Mouse (Mus musculus) testis, adult 2 months (tissue): ENCODE measurements around the gene Ppfibp1.

Experiments
- CTCF ChIP-seq: fragments of 200-500 bp; IDR thresholded peaks from 2 replicates; pipeline ENCODE4 v1.5.1; 2012; ENCODE audit warnings: low read depth, mild to moderate bottlenecking, inconsistent platforms, low read length, moderate library complexity; ENCODE audit not compliant: control insufficient read depth, insufficient read depth, insufficient replicate concordance
- POLR2A ChIP-seq: fragments of 200-500 bp; IDR thresholded peaks from 2 replicates; pipeline ENCODE4 v1.6.1; 2012; ENCODE audit warnings: low read depth, mild to moderate bottlenecking, inconsistent platforms, low read length, moderate library complexity; ENCODE audit not compliant: control insufficient read depth

GRCm38 (mm10) chr6:146913489-146914198, 25.4 kb downstream of the Ppfibp1 start:
- TF ChIP-seq CTCF (no peak), POLR2A (no peak)
